Mouse (Mus musculus) hindbrain, embryonic 12.5 days (tissue): ENCODE measurements around the gene Notum. TPM values are rescaled to one million over a fixed set of nuclear protein-coding genes. Genes with fewer than 3 reads are reported as not detected.

Source experiments
- ATAC-seq: fragments of 200-750 bp; cut with Nextera tagmentation; 2 replicates; pipeline ENCODE4 v1.8.0; 2017; ENCODE audit warnings: moderate TSS enrichment; ENCODE audit not compliant: low FRiP score
- H3K27ac ChIP-seq: fragments of 300-500 bp; sonication (generic); 2 replicates; pipeline ENCODE4 v1.5.1; 2016; ENCODE audit warnings: mild to moderate bottlenecking
- H3K27me3 ChIP-seq: fragments of 300-500 bp; sonication (generic); 2 replicates; pipeline ENCODE4 v1.6.1; 2016; ENCODE audit warnings: mild to moderate bottlenecking
- H3K36me3 ChIP-seq: fragments of 300-500 bp; sonication (generic); 2 replicates; pipeline ENCODE4 v1.6.1; 2016; ENCODE audit warnings: mild to moderate bottlenecking
- H3K4me1 ChIP-seq: fragments of 300-500 bp; sonication (generic); 2 replicates; pipeline ENCODE4 v1.6.1; 2016
- H3K4me2 ChIP-seq: fragments of 300-500 bp; sonication (generic); replicated peaks from 2 replicates; pipeline ENCODE4 v1.6.1; 2016; ENCODE audit warnings: mild to moderate bottlenecking
- H3K4me3 ChIP-seq: fragments of 300-500 bp; sonication (generic); 2 replicates; pipeline ENCODE4 v1.5.1; 2016; ENCODE audit warnings: mild to moderate bottlenecking
- H3K9ac ChIP-seq: fragments of 300-500 bp; sonication (generic); 2 replicates; pipeline ENCODE4 v1.6.1; 2016; ENCODE audit warnings: mild to moderate bottlenecking, moderate library complexity
- H3K9me3 ChIP-seq: fragments of 300-500 bp; sonication (generic); replicated peaks from 2 replicates; pipeline ENCODE4 v1.6.1; 2016; ENCODE audit warnings: mild to moderate bottlenecking
- WGBS: fragments of 180-500 bp; shearing (Covaris S2); methylation state at CpG from one replicate; pipeline ENCODE4 v1.1.7; 2016; 5-methylcytosine and 5-hydroxymethylcytosine counted together
- polyA plus RNA-seq: library from polyadenylated mRNA; unstranded; fragments of >200 nt; fragmentation: Nextera tagmentation; extraction: Ambion mirVana; gene quantifications from 2 replicates; pipeline ENCODE4 v1.2.1, GENCODE M21; 2016

Notum gene
- polyA plus RNA-seq, 1 experiment from 2014 or later = 3.0 TPM

DNA sequence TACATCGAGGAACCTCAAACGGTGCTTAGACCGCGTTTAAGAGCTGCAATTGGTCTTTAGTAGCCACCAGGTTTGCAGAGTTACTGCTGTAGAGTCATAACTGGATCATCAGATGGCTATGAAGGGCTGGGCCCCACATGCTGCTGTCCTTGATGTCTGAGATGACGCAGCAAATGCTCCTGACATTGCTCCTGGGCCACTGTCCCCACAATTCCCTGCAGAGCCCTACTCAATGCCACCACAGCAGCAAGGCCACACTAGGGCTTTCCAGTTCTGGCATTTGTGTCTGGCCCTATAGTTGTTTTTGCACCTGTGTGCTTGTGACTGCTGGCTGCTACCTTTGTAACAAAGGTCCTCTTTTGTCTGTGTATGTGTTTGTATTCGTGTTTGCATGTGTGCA is 38.2 kb downstream of the Notum start:
- Histone ChIP-seq H3K9me3 (no peaks in the 10 kb centered on the region), H3K4me2 (no peak overlapping the region), H3K4me1 (peaks cover 23% of the 10 kb centered on the region), H3K9ac (no peak overlapping the region), H3K4me3 (no peak overlapping the region), H3K27me3 (no peaks in the 10 kb centered on the region), H3K27ac (no peak overlapping the region), H3K36me3 (peaks cover 64% of the 10 kb centered on the region)
- WGBS = 95% methylated on average over 6 of the region's 6 CpGs
- ATAC-seq = no peak

DNA sequence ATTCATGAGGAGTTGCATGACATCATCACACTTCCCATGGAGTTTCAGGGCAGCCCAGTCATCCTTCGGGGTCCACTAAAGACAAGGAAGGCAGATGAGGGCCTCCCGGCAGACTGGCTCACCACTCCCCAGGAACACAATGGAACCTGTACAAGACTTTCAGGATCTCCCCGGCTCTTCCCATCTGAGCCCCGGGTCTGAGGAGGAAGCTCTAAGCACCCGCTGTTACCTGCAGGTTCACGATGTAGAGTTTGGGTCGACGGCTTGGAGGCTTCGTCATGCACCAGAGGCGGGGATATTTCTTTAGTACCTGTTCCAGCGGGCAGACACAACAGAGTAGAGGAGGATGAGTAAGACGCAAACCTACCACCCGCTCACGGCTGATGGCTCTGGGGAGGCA is 40.8 kb downstream of the Notum start:
- WGBS = 94% methylated on average over 14 of the region's 14 CpGs
- Histone ChIP-seq H3K9ac (no peak overlapping the region), H3K27me3 (no peaks in the 10 kb centered on the region), H3K27ac (no peak overlapping the region), H3K4me3 (no peak overlapping the region), H3K9me3 (no peaks in the 10 kb centered on the region), H3K4me2 (no peak overlapping the region), H3K4me1 (peaks cover 36% of the 10 kb centered on the region), H3K36me3 (peaks cover 54% of the 10 kb centered on the region)
- no peak for ATAC-seq

DNA sequence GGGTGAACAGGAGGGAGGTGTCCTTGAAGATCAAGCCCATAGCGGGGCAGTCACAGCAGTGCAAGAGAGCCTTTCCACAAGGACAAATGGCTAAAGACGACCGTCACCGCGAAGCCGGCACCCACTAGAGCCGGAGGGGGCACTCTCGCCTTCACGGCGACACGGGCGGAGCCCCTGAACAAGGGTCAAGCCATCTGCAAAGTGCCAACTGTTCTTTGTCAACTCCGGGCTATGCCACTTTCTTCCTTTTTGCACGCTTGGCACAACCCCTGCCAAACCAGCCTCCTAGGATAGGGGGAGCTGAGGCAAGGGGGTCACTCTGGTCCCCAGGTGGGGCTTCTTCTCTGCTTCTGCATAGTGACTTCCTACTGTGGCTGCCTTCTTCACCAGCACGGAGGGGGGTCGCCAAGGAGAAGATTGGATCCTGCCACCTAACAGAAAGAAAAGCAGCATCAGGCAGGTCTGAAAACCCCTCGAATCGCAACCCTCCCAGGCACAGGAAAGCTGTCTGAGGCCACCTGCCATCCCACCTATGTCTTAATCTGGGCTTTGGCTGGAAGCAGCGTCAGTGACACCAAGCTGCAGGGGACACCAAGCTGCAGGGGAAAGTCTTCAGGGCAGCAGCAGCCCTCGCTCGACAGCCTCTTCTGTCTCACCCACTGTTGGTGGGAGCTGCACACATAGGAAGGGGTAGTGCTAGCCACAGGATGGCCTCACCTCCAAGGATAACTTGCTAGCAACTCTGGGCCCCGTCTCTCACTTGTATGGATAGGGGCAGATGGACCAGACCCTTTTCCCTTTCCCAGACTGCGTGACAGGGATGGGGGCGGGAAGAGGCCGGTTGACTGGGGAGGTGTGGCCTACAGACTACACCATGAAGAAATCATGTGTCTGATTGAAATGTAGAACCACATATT is 42.1 kb downstream of the Notum start:
- Histone ChIP-seq H3K9me3 (no peaks in the 10 kb centered on the region), H3K4me3 (peak overlapping the region; percentile 71; the same call in 1 of the 2 replicates), H3K4me2 (no peak overlapping the region), H3K4me1 (peaks cover 30% of the 10 kb centered on the region), H3K9ac (no peak overlapping the region), H3K36me3 (peaks cover 57% of the 10 kb centered on the region), H3K27ac (peak overlapping the region; percentile 79), H3K27me3 (no peaks in the 10 kb centered on the region)
- ATAC-seq = no peak
- 94% methylated on average over 25 of the region's 25 CpGs for WGBS

DNA sequence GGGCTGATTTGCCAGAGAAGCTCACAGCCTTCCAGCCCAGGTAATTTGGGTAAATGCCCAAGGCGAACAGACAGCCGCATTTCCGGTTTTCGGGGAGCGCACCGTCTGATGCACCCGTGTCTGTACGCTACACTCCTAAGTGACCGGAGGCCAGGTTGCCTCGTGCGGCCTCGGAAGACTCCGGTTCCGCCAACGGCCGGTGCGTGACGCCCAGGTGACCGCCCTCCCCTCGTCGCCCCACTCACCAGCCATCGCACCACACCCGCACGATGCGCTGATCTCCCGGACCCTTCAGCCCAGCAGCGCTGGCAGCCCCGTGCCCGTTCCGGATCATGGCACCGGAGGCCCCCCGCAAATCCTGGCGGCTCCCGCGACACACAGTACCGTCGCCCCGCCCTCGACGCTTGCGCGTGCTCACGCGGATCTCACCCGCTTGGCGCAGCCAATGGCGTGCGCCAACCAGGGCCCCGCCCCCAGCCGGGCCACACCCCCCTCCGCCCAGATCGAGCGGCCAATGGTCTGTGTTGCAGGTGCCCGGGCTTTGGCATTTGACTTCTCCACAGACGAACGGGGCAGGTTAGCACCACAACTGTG is 43.4 kb downstream of the Notum start, which contains the start of gene Pcyt2:
TSS of gene Pcyt2 (minus strand) at position 418 of the 594 bp plus-strand sequence.
- Histone ChIP-seq H3K36me3 (peaks cover 62% of the 10 kb centered on the region), H3K4me2 (peak within 1 kb of the TSS; percentile 56), H3K27ac (peak within 1 kb of the TSS; percentile 79), H3K9me3 (no peaks in the 10 kb centered on the region), H3K27me3 (no peaks in the 10 kb centered on the region), H3K4me3 (peak within 1 kb of the TSS; percentile 71), H3K9ac (peak within 1 kb of the TSS; percentile 80), H3K4me1 (peaks cover 24% of the 10 kb centered on the region)
- 1% methylated on average over 56 of the region's 56 CpGs for WGBS
- peak; percentile 96 for ATAC-seq

- Histone ChIP-seq H3K9me3 (no peaks in the 10 kb centered on the region), H3K4me1 (peaks cover 24% of the 10 kb centered on the region), H3K4me3 (peak overlapping the region; percentile 71), H3K9ac (peak overlapping the region; percentile 80), H3K36me3 (peaks cover 62% of the 10 kb centered on the region), H3K4me2 (peak overlapping the region; percentile 56), H3K27me3 (no peaks in the 10 kb centered on the region), H3K27ac (peak overlapping the region; percentile 79; the same call in 1 of the 2 replicates)
- 56% methylated on average over 4 of the region's 4 CpGs for WGBS
- no peak for ATAC-seq
Measured at GRCm38 (mm10) chr11:120616617-120617294, 44.2 kb downstream of the Notum start.

DNA sequence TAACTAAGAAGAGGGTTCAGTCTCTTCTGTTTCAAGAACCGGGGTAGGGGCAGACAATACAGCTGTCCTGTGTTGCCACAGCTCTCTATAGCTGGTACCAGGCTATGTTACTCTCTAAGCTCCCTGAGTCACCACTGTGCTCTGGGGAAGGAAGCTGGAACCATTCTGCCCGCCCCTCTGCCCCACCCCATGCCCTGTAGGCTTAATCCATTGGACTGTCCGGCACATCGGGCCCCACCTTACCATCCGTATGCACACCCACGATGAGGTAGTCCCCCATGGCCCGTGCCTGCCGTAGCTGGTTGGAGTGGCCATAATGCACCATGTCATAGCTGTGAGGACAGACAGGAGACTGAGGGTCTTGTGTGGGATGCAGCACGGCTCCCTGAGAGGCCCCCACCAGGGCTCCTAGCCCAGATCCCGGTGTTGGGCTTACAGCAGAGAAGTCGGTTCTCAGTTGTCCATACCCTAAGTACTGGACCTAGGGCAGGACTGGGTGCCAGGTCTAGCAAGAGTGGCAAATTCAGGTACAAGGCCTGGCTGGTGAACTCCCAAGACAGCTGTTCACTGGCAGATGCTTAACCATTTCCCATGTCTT is 45.3 kb downstream of the Notum start:
- ATAC-seq = no peak
- WGBS = 92% methylated on average over 11 of the region's 11 CpGs
- no peaks in the 10 kb centered on the region for H3K9me3 ChIP-seq
- H3K27ac ChIP-seq = no peak overlapping the region
- peaks cover 24% of the 10 kb centered on the region for H3K4me1 ChIP-seq
- H3K4me2 ChIP-seq = no peak overlapping the region
- H3K4me3 ChIP-seq = no peak overlapping the region
- H3K9ac ChIP-seq = peak overlapping the region; percentile 32; the same call in 1 of the 2 replicates
- no peaks in the 10 kb centered on the region for H3K27me3 ChIP-seq
- peaks cover 64% of the 10 kb centered on the region for H3K36me3 ChIP-seq

DNA sequence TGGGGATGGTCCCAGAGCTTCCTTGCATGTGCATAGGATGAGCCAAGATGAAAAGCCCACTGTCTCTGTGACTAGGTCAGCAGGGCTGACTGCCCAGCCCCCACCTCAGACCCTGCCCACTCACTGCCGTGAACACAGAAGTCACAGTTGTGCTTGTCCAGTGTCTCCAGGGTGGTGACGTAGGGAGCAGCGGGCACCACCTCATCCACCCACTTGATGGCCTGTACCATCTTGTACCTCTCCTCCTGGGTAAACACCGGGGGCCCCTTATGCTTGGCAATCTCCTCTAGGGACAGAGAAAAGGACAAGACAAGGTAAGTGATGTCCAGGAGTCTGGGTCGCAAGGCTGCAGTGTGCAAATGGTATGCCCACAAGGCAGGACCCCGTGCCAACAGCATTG is 45.8 kb downstream of the Notum start:
- Histone ChIP-seq H3K27ac (no peak overlapping the region), H3K4me3 (no peak overlapping the region), H3K36me3 (peaks cover 63% of the 10 kb centered on the region), H3K27me3 (no peaks in the 10 kb centered on the region), H3K9me3 (no peaks in the 10 kb centered on the region), H3K4me2 (no peak overlapping the region), H3K4me1 (peaks cover 24% of the 10 kb centered on the region), H3K9ac (peak overlapping the region; percentile 32; the same call in 1 of the 2 replicates)
- no peak for ATAC-seq
- 96% methylated on average over 6 of the region's 6 CpGs for WGBS

- peaks cover 24% of the 10 kb centered on the region for H3K4me1 ChIP-seq
- no peaks in the 10 kb centered on the region for H3K9me3 ChIP-seq
- H3K4me2 ChIP-seq = no peak overlapping the region
- H3K9ac ChIP-seq = no peak overlapping the region; the same call in 1 of the 2 replicates
- ATAC-seq = no peak
- peaks cover 10% of the 10 kb centered on the region for H3K27me3 ChIP-seq
- 82% methylated on average over 8 of the region's 8 CpGs for WGBS
- H3K36me3 ChIP-seq = peaks cover 62% of the 10 kb centered on the region
- H3K4me3 ChIP-seq = no peak overlapping the region
- no peak overlapping the region for H3K27ac ChIP-seq
Measured at GRCm38 (mm10) chr11:120613976-120614375, 47.0 kb downstream of the Notum start.

DNA sequence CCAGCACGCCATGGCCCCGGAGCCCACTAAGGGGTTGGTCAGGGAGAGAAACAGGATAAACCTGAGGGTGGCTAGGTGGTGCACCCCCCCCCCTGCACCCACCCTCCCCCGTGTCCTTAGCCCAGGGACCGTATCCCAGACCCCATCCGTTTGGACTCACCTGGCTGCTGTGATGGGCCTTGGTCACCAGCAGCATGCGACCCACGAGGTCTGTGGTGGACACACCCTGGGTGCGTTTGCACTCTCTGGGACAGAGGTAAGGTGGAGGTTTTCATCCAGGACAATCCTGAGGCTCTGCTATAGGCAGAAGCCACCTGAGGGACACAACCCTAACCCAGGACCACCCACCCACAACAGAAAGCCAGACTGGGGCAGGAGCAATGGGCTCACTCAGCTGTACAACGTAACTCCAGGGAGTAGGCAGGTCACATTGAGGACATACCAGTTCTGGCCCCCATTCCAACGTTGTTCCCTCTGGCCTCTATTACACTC is 47.4 kb downstream of the Notum start:
- Histone ChIP-seq H3K9me3 (no peaks in the 10 kb centered on the region), H3K4me1 (peaks cover 27% of the 10 kb centered on the region), H3K4me2 (no peak overlapping the region), H3K27ac (no peak overlapping the region), H3K27me3 (peaks cover 14% of the 10 kb centered on the region), H3K36me3 (peaks cover 57% of the 10 kb centered on the region), H3K9ac (no peak overlapping the region; the same call in 1 of the 2 replicates), H3K4me3 (no peak overlapping the region)
- no peak for ATAC-seq
- WGBS = 92% methylated on average over 10 of the region's 10 CpGs

DNA sequence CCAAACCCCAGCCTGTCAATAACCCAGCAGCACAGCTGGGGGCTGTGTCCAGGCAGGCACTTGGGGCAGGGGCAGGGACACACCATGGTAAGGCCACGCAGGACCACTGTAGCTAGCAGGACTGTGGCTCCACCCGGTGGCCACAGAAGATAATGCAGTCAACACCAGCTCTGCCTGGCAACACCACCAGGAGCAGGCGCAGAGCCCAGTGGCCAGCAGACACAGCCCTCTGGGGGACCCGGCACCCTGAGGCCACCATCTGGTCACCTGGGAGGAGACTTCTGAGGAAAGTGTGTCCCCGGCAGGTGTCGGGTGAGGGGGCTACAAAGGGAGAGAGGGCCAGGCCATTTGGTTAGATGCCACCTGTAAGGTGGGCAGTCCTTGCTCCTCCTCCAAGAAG is 48.2 kb downstream of the Notum start:
- Histone ChIP-seq H3K9me3 (no peaks in the 10 kb centered on the region), H3K4me1 (peaks cover 27% of the 10 kb centered on the region), H3K27ac (no peak overlapping the region), H3K36me3 (peaks cover 50% of the 10 kb centered on the region), H3K4me2 (no peak overlapping the region), H3K27me3 (peaks cover 17% of the 10 kb centered on the region), H3K4me3 (no peak overlapping the region), H3K9ac (no peak overlapping the region)
- no peak for ATAC-seq
- WGBS = 43% methylated on average over 6 of the region's 6 CpGs

DNA sequence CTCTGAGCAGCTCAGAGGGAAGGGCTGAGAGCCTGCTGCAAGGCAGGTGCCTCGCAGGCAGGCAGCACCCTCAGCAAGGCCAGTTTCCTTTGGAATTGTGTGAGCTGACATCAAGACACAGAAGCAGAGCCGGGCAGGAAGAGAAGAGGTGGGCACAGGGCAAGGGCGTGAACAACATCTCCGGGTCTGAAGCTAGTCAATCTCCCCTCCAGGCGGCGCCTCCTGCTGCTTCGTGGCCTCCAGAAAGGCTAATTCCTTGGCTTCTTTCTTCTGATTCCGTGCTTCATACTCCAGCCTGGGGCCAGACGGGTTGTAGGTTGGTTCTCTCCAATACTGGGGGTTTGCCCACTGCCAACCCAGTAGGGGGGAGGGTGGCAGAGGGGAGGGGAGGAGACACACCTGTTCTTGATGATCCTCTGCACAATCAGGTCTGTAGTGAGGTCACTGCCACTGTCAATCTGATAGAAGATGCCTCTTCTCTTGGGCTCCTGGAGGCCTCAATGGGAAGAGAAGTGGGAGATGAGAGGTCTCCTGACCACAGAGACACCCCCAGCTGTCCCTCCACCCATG is 50.4 kb downstream of the Notum start:
- WGBS = 79% methylated on average over 9 of the region's 9 CpGs
- peaks cover 13% of the 10 kb centered on the region for H3K4me1 ChIP-seq
- peaks cover 66% of the 10 kb centered on the region for H3K36me3 ChIP-seq
- no peaks in the 10 kb centered on the region for H3K9me3 ChIP-seq
- ATAC-seq = no peak
- no peak overlapping the region for H3K9ac ChIP-seq
- no peak overlapping the region for H3K27ac ChIP-seq
- no peak overlapping the region for H3K4me3 ChIP-seq
- no peak overlapping the region for H3K4me2 ChIP-seq
- H3K27me3 ChIP-seq = peaks cover 26% of the 10 kb centered on the region
